Mouse (Mus musculus) intestine, embryonic 15.5 days (tissue): Measurements from ENCODE around the gene Sohlh1. TPM values are rescaled to one million over a fixed set of nuclear protein-coding genes. Genes with fewer than 3 reads are reported as not detected.

ENCODE experiments used
- ATAC-seq: fragments of 200-750 bp; cut with Nextera tagmentation; 2 replicates; pipeline ENCODE4 v1.8.0; 2017; ENCODE audit warnings: moderate TSS enrichment, moderate library complexity
- H3K27ac ChIP-seq: fragments of 300-500 bp; sonication (generic); 2 replicates; pipeline ENCODE4 v1.5.1; 2015; ENCODE audit warnings: mild to moderate bottlenecking, inconsistent platforms
- H3K27me3 ChIP-seq: fragments of 300-500 bp; sonication (generic); replicated peaks from 2 replicates; pipeline ENCODE4 v1.6.1; 2015; ENCODE audit warnings: inconsistent platforms
- H3K36me3 ChIP-seq: fragments of 300-500 bp; sonication (generic); 2 replicates; pipeline ENCODE4 v1.6.1; 2015; ENCODE audit warnings: inconsistent platforms
- H3K4me1 ChIP-seq: fragments of 300-500 bp; sonication (generic); replicated peaks from 2 replicates; pipeline ENCODE4 v1.6.1; 2015; ENCODE audit warnings: inconsistent platforms
- H3K4me2 ChIP-seq: fragments of 300-500 bp; sonication (generic); replicated peaks from 2 replicates; pipeline ENCODE4 v1.6.1; 2015; ENCODE audit warnings: mild to moderate bottlenecking, inconsistent platforms
- H3K4me3 ChIP-seq: fragments of 300-500 bp; sonication (generic); replicated peaks from 2 replicates; pipeline ENCODE4 v1.5.1; 2015; ENCODE audit warnings: inconsistent platforms
- H3K9ac ChIP-seq: fragments of 300-500 bp; sonication (generic); 2 replicates; pipeline ENCODE4 v1.6.1; 2015; ENCODE audit warnings: inconsistent platforms
- H3K9me3 ChIP-seq: fragments of 300-500 bp; sonication (generic); 2 replicates; pipeline ENCODE4 v1.6.1; 2016; ENCODE audit warnings: inconsistent platforms
- WGBS: fragments of 180-500 bp; shearing (Covaris S2); methylation state at CpG from one replicate; pipeline ENCODE4 v1.1.7; 2015; 5-methylcytosine and 5-hydroxymethylcytosine counted together
- polyA plus RNA-seq: library from polyadenylated mRNA; unstranded; fragments of >200 nt; fragmentation: Nextera tagmentation; extraction: Ambion mirVana; gene quantifications from 2 replicates; pipeline ENCODE4 v1.2.1, GENCODE M21; 2015

The Sohlh1 gene
- not detected in 2 replicates for polyA plus RNA-seq

DNA sequence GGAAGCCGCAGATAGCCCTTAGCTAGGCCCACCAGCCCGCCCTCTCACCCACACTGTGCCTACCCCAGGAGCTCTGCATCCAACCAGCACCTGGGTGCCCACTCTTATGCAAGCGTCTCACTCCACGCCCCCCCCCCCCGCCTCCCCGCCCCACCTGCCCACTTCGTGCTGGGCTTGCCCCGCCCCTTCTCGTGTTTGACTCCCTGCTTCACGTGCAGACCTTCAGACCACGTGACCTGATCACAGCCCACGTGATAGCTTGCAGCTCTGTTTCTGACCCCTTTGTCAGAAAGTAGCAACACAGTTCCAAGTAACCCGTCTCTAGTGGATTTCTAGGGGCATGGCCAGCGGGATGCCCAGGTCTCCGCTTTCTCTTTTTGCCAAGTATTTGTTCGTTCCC is at the start of gene Sohlh1:
Gene Sohlh1 (minus strand): TSS at position 23 of the 400 bp plus-strand sequence.
- H3K4me2 ChIP-seq, result no peak within 1 kb of the TSS
- no peak for ATAC-seq
- no peaks in the 10 kb centered on the region for H3K4me1 ChIP-seq

DNA sequence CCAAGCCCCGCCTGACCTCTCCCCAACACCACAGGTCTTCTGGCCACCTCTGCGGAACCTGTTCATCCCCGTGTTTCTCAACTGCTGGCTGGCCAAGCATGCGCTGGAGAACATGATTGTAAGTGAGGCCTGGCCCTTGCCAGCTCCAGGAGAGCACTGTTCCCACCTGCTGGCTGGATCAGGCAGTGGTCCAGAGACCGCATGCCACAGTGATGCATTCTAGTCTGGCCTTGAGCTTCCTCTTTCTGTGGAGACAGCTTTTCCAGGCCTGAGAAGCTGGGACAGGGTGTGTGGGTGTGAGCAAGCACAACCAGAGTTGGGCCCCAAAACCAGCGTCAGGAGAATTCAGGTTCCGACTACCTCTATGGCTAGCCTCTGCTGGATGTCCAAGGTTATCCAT is 45.4 kb upstream of the Sohlh1 start:
- no peak overlapping the region for H3K27ac ChIP-seq
- no peaks in the 10 kb centered on the region for H3K36me3 ChIP-seq
- H3K9ac ChIP-seq, result no peak overlapping the region
- 83% methylated on average over 7 of the region's 7 CpGs for WGBS
- H3K4me2 ChIP-seq, result no peak overlapping the region
- no peak overlapping the region for H3K4me3 ChIP-seq
- H3K27me3 ChIP-seq, result no peaks in the 10 kb centered on the region
- no peaks in the 10 kb centered on the region for H3K4me1 ChIP-seq
- no peaks in the 10 kb centered on the region for H3K9me3 ChIP-seq
- ATAC-seq, result no peak

More for the DNA sequence above, at the start of gene Sohlh1:
- no peaks in the 10 kb centered on the region for H3K9me3 ChIP-seq
- no peak within 1 kb of the TSS for H3K27ac ChIP-seq
- H3K4me3 ChIP-seq, result no peak within 1 kb of the TSS
- H3K36me3 ChIP-seq, result no peaks in the 10 kb centered on the region
- no peak within 1 kb of the TSS for H3K9ac ChIP-seq
- WGBS, result 75% methylated on average over 16 of the region's 16 CpGs
- no peaks in the 10 kb centered on the region for H3K27me3 ChIP-seq

DNA sequence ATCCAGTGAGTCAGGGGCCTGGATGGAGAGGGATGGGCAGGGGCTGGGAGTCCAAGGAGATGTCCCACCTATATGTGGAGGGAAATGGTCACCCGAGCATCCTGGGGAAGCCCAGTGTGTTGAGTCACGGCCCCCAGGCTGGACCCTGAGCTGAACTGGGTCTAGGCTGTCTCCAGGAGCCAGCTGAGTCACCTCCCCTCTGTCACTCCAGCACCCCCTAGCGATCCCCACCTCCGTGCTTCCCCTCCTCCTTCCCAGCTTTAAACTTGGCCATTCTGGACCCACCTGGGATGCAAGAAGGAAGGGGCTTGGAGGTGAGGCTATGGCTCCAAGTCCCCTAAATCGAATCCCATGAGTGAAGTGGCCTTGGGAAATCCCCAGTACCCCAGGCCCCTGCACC is 41.1 kb upstream of the Sohlh1 start:
- Histone ChIP-seq H3K4me2 (no peak overlapping the region), H3K4me3 (no peak overlapping the region), H3K27ac (no peak overlapping the region), H3K9me3 (no peaks in the 10 kb centered on the region), H3K4me1 (no peaks in the 10 kb centered on the region), H3K27me3 (no peaks in the 10 kb centered on the region), H3K36me3 (no peaks in the 10 kb centered on the region), H3K9ac (no peak overlapping the region)
- no peak for ATAC-seq
- WGBS, result 54% methylated on average over 5 of the region's 5 CpGs

DNA sequence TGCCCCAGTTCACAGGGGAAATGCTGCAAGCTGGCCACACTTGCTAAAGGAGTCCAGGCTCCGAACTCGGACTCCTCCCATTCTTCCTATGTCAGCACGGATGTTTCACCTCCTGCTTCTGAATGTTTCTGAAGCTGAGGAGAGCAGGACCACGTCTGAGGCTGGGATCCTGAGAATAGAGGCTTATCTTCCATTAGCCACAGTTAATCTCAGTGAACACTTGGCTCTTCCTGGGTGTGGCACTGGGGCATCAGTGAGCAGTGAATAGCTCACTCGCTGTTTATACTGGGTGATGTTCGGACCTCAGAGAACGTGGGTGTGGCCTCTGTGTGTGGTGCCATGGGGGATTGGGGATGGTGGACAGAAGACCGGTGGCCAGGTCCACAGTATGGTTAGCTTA is 40.2 kb upstream of the Sohlh1 start:
- Histone ChIP-seq H3K27me3 (no peaks in the 10 kb centered on the region), H3K27ac (no peak overlapping the region), H3K9me3 (no peaks in the 10 kb centered on the region), H3K36me3 (no peaks in the 10 kb centered on the region), H3K9ac (no peak overlapping the region), H3K4me3 (no peak overlapping the region), H3K4me2 (no peak overlapping the region), H3K4me1 (no peaks in the 10 kb centered on the region)
- WGBS, result 51% methylated on average over 8 of the region's 8 CpGs
- no peak for ATAC-seq

DNA sequence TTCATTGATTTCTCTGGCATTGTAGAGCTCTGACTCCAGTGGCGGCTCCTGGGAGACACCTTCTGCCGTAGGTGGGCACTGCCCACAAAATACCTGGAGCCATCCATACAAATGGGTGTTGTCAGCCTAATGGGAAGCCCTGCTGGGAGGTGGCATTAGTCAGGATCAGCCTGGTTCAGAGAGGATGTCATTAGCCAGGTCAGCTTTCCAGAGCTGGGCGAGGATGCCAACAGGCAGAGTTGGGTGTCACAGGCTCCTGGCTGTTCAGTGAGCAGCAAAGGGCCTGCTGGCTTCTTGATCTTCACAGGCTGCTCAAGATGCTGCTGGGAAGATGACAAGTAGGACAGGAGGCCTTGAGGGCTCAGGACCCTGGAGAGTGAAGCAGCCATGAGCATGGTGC is 37.7 kb upstream of the Sohlh1 start:
- Histone ChIP-seq H3K9ac (no peak overlapping the region), H3K27ac (no peak overlapping the region), H3K36me3 (no peaks in the 10 kb centered on the region), H3K4me3 (no peak overlapping the region), H3K9me3 (no peaks in the 10 kb centered on the region), H3K4me2 (no peak overlapping the region), H3K27me3 (no peaks in the 10 kb centered on the region), H3K4me1 (no peaks in the 10 kb centered on the region)
- 87% methylated on average over 3 of the region's 3 CpGs for WGBS
- ATAC-seq, result no peak

DNA sequence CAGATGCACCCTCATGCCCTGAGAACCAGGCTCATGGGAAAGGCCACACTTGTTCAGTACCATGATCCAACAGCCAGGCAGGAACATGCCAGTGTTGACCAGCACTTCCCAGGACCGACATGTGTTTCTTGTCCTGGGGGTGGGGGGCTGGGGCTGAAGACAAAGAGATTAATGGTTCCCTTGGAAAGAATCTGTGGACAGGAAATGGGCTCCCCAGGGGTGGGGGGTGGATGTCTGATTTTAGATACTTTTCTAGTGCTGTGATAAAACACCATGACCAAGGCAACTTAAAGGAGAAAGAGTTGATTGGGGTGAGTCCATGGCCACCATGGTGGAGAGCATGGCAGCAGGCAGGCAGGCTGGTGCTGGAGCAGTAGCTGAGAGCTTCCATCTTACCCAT is 35.2 kb upstream of the Sohlh1 start:
- H3K4me2 ChIP-seq, result no peak overlapping the region
- H3K27me3 ChIP-seq, result peaks cover 21% of the 10 kb centered on the region
- H3K9me3 ChIP-seq, result no peaks in the 10 kb centered on the region
- H3K9ac ChIP-seq, result no peak overlapping the region
- H3K4me3 ChIP-seq, result no peak overlapping the region
- H3K36me3 ChIP-seq, result no peaks in the 10 kb centered on the region
- peaks cover 6% of the 10 kb centered on the region; the same call in 1 of the 2 replicates for H3K4me1 ChIP-seq
- ATAC-seq, result no peak
- no peak overlapping the region for H3K27ac ChIP-seq
- 21% methylated on average over 1 of the region's 1 CpGs for WGBS

DNA sequence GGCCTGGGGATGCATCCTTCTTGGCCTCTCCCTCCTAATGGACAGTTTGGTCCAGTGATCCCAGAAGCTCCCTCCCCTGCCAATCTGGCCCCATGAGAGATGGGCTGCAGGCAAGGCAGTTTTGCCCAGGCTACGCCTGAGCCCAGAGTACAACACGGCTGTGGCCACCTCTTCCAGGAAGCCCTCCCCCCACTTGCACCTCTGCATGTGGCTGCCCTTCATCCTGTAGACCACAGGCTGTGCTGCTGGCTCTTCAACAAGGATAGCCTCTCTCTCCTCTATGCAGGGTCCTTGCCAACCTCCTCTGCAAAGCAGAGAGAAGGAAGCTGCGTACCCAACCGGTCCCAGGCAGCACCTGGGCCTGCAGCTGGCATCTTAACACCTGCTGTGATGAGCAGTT is 32.0 kb upstream of the Sohlh1 start:
- WGBS, result 56% methylated on average over 4 of the region's 4 CpGs
- no peak overlapping the region for H3K4me3 ChIP-seq
- H3K36me3 ChIP-seq, result no peaks in the 10 kb centered on the region
- ATAC-seq, result no peak
- no peak overlapping the region for H3K4me2 ChIP-seq
- H3K4me1 ChIP-seq, result peaks cover 6% of the 10 kb centered on the region; the same call in 1 of the 2 replicates
- no peak overlapping the region for H3K27ac ChIP-seq
- H3K9ac ChIP-seq, result no peak overlapping the region
- peaks cover 25% of the 10 kb centered on the region for H3K27me3 ChIP-seq
- no peaks in the 10 kb centered on the region for H3K9me3 ChIP-seq

DNA sequence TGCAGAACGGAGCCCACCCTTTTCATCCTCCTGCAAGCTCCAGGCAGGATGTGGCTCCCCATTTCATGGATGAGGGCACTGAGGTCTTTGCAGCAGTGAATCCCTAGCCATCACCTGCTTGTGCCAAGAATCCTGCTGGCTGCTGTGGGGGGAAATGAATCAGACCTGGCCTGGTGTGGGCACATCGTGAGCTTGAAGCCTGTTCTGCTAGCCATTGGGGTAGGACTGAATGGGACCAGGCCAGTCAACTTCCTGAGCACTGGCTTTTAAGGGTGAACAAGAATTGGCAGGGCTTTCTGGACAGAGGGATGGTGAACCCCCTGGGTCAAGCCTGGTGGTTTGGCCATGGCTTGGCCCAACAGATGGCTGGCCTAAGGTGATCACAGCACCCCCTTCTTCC is 31.5 kb upstream of the Sohlh1 start:
- H3K36me3 ChIP-seq, result no peaks in the 10 kb centered on the region
- no peak for ATAC-seq
- no peak overlapping the region for H3K9ac ChIP-seq
- H3K4me3 ChIP-seq, result no peak overlapping the region; the same call in 1 of the 2 replicates
- H3K9me3 ChIP-seq, result no peaks in the 10 kb centered on the region
- H3K4me1 ChIP-seq, result peaks cover 6% of the 10 kb centered on the region; the same call in 1 of the 2 replicates
- 75% methylated on average over 2 of the region's 2 CpGs for WGBS
- H3K27ac ChIP-seq, result no peak overlapping the region
- peaks cover 25% of the 10 kb centered on the region for H3K27me3 ChIP-seq
- H3K4me2 ChIP-seq, result no peak overlapping the region

DNA sequence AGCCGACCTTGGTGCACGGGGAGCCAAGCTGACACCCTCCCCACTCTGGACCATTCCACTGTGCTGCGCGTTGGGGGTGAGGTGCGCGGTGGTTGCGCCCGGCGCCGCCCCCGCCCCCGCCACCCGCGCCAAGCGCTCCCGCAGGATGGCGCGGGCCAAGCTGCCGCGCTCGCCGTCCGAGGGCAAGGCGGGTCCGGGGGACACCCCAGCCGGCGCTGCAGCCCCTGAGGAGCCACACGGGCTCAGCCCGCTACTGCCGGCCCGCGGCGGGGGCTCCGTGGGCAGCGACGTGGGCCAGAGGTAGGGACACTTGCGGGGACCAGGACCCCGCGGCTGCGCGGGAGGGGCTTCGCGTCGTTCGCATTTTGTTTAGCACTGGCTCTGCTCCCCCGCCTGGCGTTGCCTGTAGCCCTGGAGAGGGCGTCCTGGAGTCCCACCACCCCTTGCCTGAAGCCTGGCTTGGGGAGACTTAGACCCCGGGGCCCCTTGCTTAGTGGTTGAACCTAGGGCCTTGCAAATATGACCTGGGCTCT is 30.8 kb upstream of the Sohlh1 start:
- no peaks in the 10 kb centered on the region for H3K9me3 ChIP-seq
- H3K4me3 ChIP-seq, result peak overlapping the region; percentile 30
- H3K27me3 ChIP-seq, result peaks cover 25% of the 10 kb centered on the region
- peak overlapping the region; percentile 13; the same call in 1 of the 2 replicates for H3K9ac ChIP-seq
- no peak overlapping the region for H3K27ac ChIP-seq
- H3K4me2 ChIP-seq, result peak overlapping the region; percentile 62
- peaks cover 6% of the 10 kb centered on the region; the same call in 1 of the 2 replicates for H3K4me1 ChIP-seq
- no peak for ATAC-seq
- H3K36me3 ChIP-seq, result no peaks in the 10 kb centered on the region
- 5% methylated on average over 49 of the region's 49 CpGs for WGBS

DNA sequence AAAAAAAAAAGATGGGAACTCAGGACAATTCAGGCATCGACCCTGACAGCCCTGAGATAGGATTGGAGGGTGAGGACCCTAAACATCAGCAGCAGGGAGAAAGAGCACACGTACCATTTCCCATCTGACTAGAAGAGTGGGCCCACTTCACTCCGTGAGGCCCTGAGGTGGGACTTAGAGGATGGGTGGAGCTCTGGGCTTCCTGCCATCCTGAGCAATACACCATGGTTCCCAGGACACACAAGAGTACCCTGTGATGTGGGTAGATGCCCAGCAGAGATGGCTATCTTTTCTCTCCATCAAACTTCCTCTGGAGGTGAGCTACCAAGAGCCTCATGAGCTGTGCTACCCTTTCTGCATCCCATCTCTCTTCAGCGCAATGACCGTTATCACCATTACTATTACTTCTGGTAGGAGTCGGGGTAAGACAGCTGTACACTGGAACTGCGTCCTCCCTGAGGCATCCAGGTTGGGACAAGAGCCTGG is 30.2 kb upstream of the Sohlh1 start:
- Histone ChIP-seq H3K9ac (no peak overlapping the region; the same call in 1 of the 2 replicates), H3K27ac (no peak overlapping the region), H3K36me3 (no peaks in the 10 kb centered on the region), H3K4me2 (peak overlapping the region; percentile 62), H3K9me3 (no peaks in the 10 kb centered on the region), H3K4me1 (peaks cover 6% of the 10 kb centered on the region; the same call in 1 of the 2 replicates), H3K27me3 (peaks cover 25% of the 10 kb centered on the region), H3K4me3 (peak overlapping the region; percentile 30)
- 31% methylated on average over 7 of the region's 7 CpGs for WGBS
- ATAC-seq, result no peak

DNA sequence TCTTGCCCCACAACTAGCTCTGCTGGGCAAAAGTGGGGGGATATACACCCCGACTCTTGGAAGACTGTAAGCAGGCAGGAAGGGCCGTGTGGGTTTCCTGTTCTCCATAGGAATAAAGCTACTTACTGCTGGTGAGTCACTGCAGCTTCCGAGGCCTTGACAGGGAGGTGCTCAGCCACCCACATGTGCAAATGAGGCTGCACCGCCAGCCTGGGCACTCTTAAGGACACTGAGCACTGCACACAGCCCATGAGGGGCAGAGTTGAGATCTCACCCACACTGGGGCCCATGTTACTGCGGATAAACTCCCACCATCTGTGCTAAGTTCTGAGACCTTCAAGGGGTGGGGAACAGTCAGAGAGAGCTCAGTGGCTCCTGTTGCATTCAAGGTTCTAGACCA is 19.6 kb upstream of the Sohlh1 start:
- Histone ChIP-seq H3K27ac (no peak overlapping the region), H3K9me3 (no peaks in the 10 kb centered on the region), H3K4me1 (peaks cover 13% of the 10 kb centered on the region), H3K9ac (no peak overlapping the region), H3K36me3 (no peaks in the 10 kb centered on the region), H3K4me3 (no peak overlapping the region), H3K27me3 (peaks cover 23% of the 10 kb centered on the region), H3K4me2 (no peak overlapping the region)
- ATAC-seq, result no peak
- WGBS, result 54% methylated on average over 5 of the region's 5 CpGs

DNA sequence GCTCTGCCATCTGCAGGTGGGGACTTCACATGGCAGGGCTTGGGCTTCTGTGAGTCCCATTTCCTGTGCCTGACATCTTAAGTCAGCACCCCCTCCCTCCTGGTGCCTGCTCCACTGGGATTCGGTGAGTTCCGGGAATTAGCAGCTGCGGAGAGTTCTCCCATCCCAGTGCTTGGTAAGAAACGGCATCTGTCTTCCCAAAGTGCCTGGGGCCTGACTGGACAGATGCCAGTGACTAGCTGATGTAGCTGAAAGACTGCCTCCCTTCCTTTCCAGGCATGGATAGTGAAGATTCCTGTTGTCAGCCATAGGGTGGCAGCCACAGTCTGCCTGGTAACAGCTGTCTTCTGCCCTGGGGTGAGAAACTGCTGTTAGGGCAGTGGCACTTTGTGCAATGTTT is 18.4 kb upstream of the Sohlh1 start:
- Histone ChIP-seq H3K36me3 (no peaks in the 10 kb centered on the region), H3K4me1 (peaks cover 13% of the 10 kb centered on the region), H3K4me2 (no peak overlapping the region), H3K27me3 (peaks cover 23% of the 10 kb centered on the region), H3K27ac (no peak overlapping the region), H3K9ac (no peak overlapping the region), H3K9me3 (no peaks in the 10 kb centered on the region), H3K4me3 (no peak overlapping the region)
- ATAC-seq, result no peak
- 17% methylated on average over 4 of the region's 4 CpGs for WGBS

DNA sequence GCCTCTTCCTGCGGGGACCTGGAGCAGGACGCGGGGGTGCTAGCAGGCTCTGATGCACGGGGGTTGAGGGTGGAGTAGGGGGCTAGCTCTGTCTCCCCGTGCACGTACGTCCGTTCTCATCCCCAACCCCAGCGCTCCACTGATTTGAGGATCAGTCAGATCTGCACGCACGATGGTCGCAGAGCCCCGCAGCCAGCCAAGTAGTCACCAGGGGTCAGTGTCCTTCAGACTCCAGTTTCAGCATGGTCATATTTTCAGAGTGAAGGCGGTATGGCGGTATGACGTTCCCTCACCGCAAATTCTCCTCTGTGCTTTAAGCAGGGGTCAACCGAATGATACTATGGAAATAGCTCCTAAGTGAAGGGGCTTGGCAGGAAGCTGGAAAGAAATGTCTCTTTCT is 17.2 kb upstream of the Sohlh1 start:
- Histone ChIP-seq H3K27me3 (peaks cover 23% of the 10 kb centered on the region), H3K4me1 (peaks cover 13% of the 10 kb centered on the region), H3K4me2 (peak overlapping the region; percentile 97), H3K27ac (no peak overlapping the region), H3K9me3 (no peaks in the 10 kb centered on the region), H3K4me3 (peak overlapping the region; percentile 48), H3K9ac (no peak overlapping the region), H3K36me3 (no peaks in the 10 kb centered on the region)
- ATAC-seq, result 0 out of 2 replicates have a peak, but pooled peaks have one; percentile 12
- WGBS, result 7% methylated on average over 18 of the region's 18 CpGs
